Mouse (Mus musculus) E14TG2a.4 (cell line): Measurements from ENCODE around the gene Tmem95.

ENCODE experiments used
- CTCF ChIP-seq: conservative IDR thresholded peaks from 2 replicates; pipeline ENCODE4 v1.5.1; 2014; ENCODE audit warnings: low read length
- POU5F1 ChIP-seq: IDR thresholded peaks from 2 replicates; pipeline ENCODE4 v1.6.1; 2014; ENCODE audit warnings: low read length, borderline replicate concordance

- TF ChIP-seq CTCF: no peak
- no peak for TF ChIP-seq POU5F1
Observed at GRCm38 (mm10) chr11:69871822-69872221, 6.0 kb downstream of the Tmem95 start.
